Mouse (Mus musculus) forebrain, embryonic 15.5 days (tissue): ENCODE results near the gene Ccnd2. TPM values are rescaled to one million over a fixed set of nuclear protein-coding genes. Genes with fewer than 3 reads are reported as not detected.

Source experiments
- ATAC-seq: fragments of 200-750 bp; cut with Nextera tagmentation; replicated peaks from 2 replicates; pipeline ENCODE4 v1.8.0; 2017; ENCODE audit warnings: mild to moderate bottlenecking, moderate TSS enrichment, moderate library complexity
- H3K27ac ChIP-seq: fragments of 300-500 bp; sonication (generic); replicated peaks from 2 replicates; pipeline ENCODE4 v1.5.1; 2015; ENCODE audit warnings: mild to moderate bottlenecking, inconsistent platforms
- H3K27me3 ChIP-seq: fragments of 300-500 bp; sonication (generic); 2 replicates; pipeline ENCODE4 v1.6.1; 2015; ENCODE audit warnings: inconsistent platforms
- H3K36me3 ChIP-seq: fragments of 300-500 bp; sonication (generic); 2 replicates; pipeline ENCODE4 v1.6.1; 2015; ENCODE audit warnings: mild to moderate bottlenecking, inconsistent platforms
- H3K4me1 ChIP-seq: fragments of 300-500 bp; sonication (generic); 2 replicates; pipeline ENCODE4 v1.6.1; 2015; ENCODE audit warnings: inconsistent platforms
- H3K4me2 ChIP-seq: fragments of 300-500 bp; sonication (generic); replicated peaks from 2 replicates; pipeline ENCODE4 v1.6.1; 2015; ENCODE audit warnings: mild to moderate bottlenecking, inconsistent platforms
- H3K4me3 ChIP-seq: fragments of 300-500 bp; sonication (generic); 2 replicates; pipeline ENCODE4 v1.5.1; 2015; ENCODE audit warnings: mild to moderate bottlenecking, inconsistent platforms
- H3K9ac ChIP-seq: fragments of 300-500 bp; sonication (generic); replicated peaks from 2 replicates; pipeline ENCODE4 v1.6.1; 2015; ENCODE audit warnings: mild to moderate bottlenecking, inconsistent platforms
- H3K9me3 ChIP-seq: fragments of 300-500 bp; sonication (generic); 2 replicates; pipeline ENCODE4 v1.6.1; 2016; ENCODE audit warnings: inconsistent platforms
- WGBS: fragments of 180-500 bp; shearing (Covaris S2); methylation state at CpG from one replicate; pipeline ENCODE4 v1.1.7; 2015; ENCODE audit warnings: mixed read lengths; 5-methylcytosine and 5-hydroxymethylcytosine counted together
- polyA plus RNA-seq: library from polyadenylated mRNA; unstranded; fragments of >200 nt; fragmentation: Nextera tagmentation; extraction: Ambion mirVana; gene quantifications from 2 replicates; pipeline ENCODE4 v1.2.1, GENCODE M21; 2015

Gene Ccnd2
- polyA plus RNA-seq, 1 experiment from 2014 or later = 1,282 TPM

DNA sequence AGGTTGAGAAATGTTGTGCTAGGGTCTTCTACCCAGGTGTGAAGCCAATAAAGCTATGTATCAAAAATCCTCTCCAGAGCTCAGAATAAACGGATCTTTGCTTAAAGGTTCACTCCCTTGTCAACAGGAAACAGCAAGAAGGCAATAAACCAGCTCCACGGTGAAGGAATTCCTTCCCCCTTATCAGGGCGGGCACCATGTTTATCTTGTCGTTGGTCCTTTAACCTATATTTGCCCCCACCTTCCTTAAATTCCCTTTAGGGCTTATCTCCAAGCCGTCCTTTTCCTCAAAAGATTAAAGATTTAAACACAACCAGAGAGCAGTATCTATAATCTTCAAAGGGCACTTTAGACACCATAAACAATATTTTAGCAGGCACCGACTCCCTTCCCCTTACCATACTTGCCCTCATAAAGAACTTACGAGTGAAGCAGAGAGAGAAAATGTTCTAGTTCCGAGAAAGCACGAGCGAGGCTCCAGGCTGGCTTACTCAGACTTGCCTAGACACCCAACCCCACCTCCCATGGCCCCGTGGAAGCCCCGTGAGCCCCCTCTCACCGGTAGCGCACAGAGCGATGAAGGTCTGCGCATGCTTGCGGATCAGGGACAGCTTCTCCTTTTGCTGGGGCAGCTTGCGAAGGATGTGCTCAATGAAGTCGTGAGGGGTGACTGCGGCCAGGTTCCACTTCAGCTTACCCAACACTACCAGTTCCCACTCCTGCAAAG, 6.4 kb downstream of the Ccnd2 start:
- 85% methylated on average over 20 of the region's 20 CpGs for WGBS
- Histone ChIP-seq H3K36me3 (no peaks in the 10 kb centered on the region), H3K4me1 (peaks cover 64% of the 10 kb centered on the region), H3K9ac (no peak overlapping the region), H3K4me3 (no peak overlapping the region), H3K27me3 (no peaks in the 10 kb centered on the region), H3K27ac (no peak overlapping the region), H3K9me3 (no peaks in the 10 kb centered on the region), H3K4me2 (no peak overlapping the region)
- no peak for ATAC-seq

DNA sequence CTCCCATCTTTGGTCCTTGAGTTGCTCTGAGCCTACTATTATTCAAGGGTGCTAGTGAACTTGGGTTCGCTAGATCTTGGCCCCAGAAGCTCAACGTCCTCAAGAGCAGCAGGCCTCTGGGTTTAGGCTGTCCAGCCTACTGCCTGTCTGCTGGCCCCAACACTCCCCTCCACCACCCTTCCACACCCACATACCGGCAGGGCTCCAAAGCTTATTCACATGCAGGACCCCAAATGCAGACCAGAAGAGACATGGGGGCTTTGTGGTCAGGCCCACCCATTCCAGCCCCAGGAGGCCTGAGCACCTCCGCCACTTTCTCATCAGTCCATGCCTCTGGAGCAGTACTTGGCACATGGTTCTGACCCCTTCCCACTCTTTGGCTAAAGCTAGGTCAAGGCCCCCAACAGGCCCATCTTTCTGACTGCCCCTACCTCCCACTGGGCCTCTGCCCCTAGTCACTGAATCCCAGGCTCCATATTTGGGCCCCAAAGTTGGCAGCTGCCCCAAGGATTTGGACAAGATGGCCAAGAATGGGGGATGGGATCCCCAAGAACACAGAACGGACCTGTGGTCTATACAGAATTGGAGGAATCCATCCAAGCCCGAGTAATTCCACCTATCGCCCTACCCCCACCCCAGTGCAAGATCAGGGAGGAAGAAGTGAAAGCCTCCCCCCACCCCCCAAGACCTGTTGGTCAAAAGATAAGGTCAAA, 8.3 kb downstream of the Ccnd2 start:
- WGBS = 69% methylated on average over 7 of the region's 7 CpGs
- H3K4me1 ChIP-seq = peaks cover 51% of the 10 kb centered on the region
- H3K27me3 ChIP-seq = no peaks in the 10 kb centered on the region
- H3K4me2 ChIP-seq = no peak overlapping the region
- no peak for ATAC-seq
- H3K9ac ChIP-seq = no peak overlapping the region
- no peak overlapping the region for H3K4me3 ChIP-seq
- H3K36me3 ChIP-seq = no peaks in the 10 kb centered on the region
- H3K27ac ChIP-seq = 0 out of 2 replicates have a peak overlapping the region, but pooled peaks have one; percentile 44
- no peaks in the 10 kb centered on the region for H3K9me3 ChIP-seq

DNA sequence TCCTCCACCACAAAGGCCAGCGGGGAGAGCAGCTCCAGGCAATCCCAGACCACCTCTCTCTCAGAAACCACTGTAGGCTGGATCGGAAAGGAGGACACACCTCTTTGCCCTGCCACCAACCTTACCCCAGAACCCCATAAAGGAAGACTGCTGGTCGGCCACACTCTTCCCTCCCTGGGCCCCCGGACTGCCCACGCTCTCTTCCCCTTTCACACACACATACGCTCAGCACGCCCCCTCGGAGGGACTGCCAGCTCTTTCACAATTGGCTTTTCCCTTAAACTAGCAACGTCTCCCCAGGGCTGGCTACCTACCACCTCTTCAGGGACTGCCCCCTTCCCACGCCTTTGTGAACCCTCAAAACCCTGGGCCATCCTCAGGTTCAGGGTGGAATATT, 8.9 kb downstream of the Ccnd2 start:
- 71% methylated on average over 10 of the region's 10 CpGs for WGBS
- Histone ChIP-seq H3K27ac (peak overlapping the region; percentile 44; the same call in 1 of the 2 replicates), H3K4me1 (peaks cover 46% of the 10 kb centered on the region), H3K27me3 (no peaks in the 10 kb centered on the region), H3K4me3 (no peak overlapping the region), H3K4me2 (no peak overlapping the region), H3K36me3 (no peaks in the 10 kb centered on the region), H3K9ac (no peak overlapping the region), H3K9me3 (no peaks in the 10 kb centered on the region)
- no peak for ATAC-seq

DNA sequence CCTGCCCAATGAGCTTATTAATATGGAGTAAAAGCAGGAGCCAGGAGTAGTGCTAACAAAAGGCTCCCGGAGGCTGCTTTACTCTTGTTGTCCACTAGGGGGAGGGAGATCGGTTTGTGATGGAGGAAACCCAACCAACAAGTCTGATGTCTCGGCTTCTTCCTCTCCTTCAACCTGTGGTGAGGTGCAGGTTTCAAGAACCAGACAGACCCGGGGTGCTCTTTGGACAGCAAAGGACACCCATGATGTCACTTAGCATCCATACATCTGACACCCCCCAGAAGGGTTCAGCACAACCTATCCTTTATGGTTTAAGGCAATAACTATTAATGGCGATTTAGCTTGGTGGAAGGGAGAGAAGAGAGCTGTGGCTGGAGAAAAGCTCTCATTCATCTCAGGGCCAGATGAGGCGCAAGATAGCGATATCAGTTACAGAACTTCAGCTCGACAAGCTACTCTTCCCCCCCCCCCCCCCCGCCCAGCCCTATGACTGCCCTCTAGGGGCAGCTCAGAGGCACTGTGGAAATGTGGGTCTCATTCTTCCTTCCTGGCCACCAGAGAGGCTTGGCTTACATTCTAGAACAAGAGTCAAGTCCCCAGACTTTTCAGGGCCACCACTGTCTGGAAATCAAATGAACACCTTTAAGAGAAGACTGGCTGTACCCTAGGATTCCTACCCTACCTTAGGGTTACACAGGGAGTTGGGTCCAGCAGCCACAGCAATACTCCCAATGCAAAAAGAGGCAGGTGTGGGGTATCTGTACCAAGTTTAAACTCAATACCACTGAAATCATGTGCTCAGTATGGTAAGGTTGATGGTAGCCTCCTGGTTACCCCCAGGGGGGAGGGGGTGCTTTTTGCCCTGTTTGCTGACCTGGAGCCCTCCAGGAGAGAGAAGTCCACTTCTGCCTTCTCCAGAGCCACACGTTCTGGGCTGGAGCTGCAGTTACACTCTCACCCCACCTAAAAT, 9.6 kb downstream of the Ccnd2 start:
- no peak overlapping the region for H3K9ac ChIP-seq
- H3K4me2 ChIP-seq = peak overlapping the region; percentile 26; the same call in 1 of the 2 replicates
- peak overlapping the region; percentile 44 for H3K27ac ChIP-seq
- peaks cover 1% of the 10 kb centered on the region; the same call in 1 of the 2 replicates for H3K36me3 ChIP-seq
- H3K27me3 ChIP-seq = no peaks in the 10 kb centered on the region
- 23% methylated on average over 9 of the region's 10 CpGs for WGBS
- peak overlapping the region; percentile 16 for H3K4me3 ChIP-seq
- no peaks in the 10 kb centered on the region for H3K9me3 ChIP-seq
- peak; percentile 59 for ATAC-seq
- H3K4me1 ChIP-seq = peaks cover 42% of the 10 kb centered on the region

DNA sequence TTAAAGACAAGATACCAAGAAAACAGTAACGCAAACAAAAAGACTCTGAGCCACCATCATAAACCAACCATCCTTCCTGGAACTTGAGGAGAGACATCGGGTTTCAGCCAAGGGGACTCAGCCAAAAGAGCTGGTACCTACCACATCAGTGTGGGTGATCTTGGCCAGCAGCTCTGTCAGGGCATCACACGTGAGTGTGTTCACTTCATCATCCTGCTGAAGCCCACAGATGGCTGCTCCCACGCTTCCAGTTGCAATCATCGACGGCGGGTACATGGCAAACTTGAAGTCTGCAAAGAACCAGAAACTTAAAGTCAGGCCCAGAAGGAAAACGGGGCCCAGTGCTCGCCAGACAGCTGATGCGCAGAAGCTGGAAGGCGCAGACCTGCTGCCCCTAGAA, 13.0 kb downstream of the Ccnd2 start:
- H3K4me1 ChIP-seq = peaks cover 31% of the 10 kb centered on the region
- peaks cover 5% of the 10 kb centered on the region; the same call in 1 of the 2 replicates for H3K36me3 ChIP-seq
- no peak overlapping the region for H3K27ac ChIP-seq
- no peak overlapping the region for H3K4me2 ChIP-seq
- H3K4me3 ChIP-seq = no peak overlapping the region
- H3K9me3 ChIP-seq = no peaks in the 10 kb centered on the region
- no peaks in the 10 kb centered on the region for H3K27me3 ChIP-seq
- no peak overlapping the region for H3K9ac ChIP-seq
- WGBS = 93% methylated on average over 11 of the region's 11 CpGs
- no peak for ATAC-seq

DNA sequence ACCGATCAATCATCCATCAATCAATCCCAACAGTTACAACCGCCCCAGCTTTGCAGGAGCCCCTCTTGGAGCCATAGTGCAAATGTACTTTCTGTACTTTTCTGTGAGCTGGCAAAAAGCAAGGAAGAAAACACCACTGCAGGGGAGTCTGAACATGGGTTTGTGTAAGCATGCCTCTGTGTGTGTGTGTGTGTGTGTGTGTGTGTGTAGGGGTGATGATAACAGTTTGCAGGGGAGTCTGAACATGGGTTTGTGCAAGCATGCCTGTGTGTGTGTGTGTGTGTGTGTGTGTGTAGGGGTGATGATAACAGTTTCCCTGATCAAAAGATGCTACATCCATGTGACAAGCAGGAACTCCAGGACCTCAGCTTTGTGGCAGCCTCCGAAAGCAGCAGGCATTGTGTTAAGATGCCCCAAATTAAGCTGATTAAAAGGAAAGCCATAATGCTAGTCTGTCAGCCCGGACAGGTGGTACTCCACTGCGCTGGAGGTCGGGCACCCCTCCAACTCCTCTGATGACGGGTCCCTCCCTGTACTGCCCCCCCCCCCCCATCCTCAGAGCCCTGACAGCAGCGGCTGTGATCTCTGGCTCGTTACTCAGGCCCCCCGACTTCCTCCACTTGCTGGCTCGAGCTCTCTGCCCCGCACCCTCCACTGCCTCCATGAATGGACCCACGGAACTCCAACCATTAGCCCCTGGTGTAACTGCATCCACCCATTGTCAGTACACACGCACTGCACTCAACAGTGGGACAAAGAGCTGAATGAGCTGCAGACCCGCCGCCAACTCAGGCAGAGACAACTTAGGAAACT, 18.4 kb downstream of the Ccnd2 start:
- Histone ChIP-seq H3K4me3 (peak overlapping the region; percentile 27), H3K27me3 (no peaks in the 10 kb centered on the region), H3K4me2 (peak overlapping the region; percentile 43), H3K36me3 (peaks cover 9% of the 10 kb centered on the region; the same call in 1 of the 2 replicates), H3K9me3 (no peaks in the 10 kb centered on the region), H3K27ac (peak overlapping the region; percentile 77), H3K4me1 (peaks cover 52% of the 10 kb centered on the region), H3K9ac (peak overlapping the region; percentile 28)
- ATAC-seq = peak; percentile 92
- WGBS = 17% methylated on average over 16 of the region's 16 CpGs

DNA sequence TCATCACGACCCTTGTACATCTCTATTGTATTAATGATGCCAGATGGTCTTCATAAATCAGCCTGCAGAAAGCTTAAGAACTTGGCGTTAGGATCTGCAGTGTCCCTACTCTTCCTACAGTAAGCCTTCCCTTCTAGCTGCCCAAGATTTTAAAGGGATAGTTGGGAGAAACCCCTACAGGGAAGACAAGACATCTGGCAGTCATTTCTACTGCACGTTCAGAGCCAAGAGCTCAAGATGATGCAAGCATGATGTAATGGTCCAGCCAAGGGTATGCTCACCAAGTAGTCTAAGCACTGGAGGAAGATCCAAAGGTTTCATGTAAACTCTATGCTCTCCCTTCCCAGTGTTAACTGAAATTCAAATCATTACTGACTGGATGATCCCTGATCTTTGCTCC, 19.3 kb downstream of the Ccnd2 start:
- Histone ChIP-seq H3K27ac (peak overlapping the region; percentile 77), H3K27me3 (no peaks in the 10 kb centered on the region), H3K9ac (no peak overlapping the region), H3K4me3 (no peak overlapping the region), H3K9me3 (no peaks in the 10 kb centered on the region), H3K36me3 (peaks cover 15% of the 10 kb centered on the region), H3K4me1 (peaks cover 52% of the 10 kb centered on the region), H3K4me2 (no peak overlapping the region)
- ATAC-seq = no peak
- 53% methylated on average over 3 of the region's 3 CpGs for WGBS

DNA sequence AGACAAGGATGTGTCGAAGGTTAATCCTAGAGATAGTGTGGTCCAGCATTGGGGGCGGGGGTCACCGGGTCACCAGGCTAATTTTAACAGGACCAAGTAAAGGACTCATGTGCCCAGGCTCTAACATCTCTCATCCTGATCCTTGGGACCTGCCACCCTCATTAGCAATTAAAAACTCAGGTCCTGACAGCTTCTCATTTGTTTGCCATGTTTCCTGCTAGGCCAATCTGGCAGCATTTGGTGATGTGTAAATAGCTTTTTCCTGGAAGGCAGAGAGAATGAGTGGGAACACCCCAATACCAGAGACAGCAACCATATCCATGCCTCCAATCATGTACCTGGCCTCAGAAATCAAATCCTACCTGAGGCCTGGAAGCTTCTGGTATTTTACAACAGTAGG, 20.0 kb downstream of the Ccnd2 start:
- Histone ChIP-seq H3K27me3 (no peaks in the 10 kb centered on the region), H3K36me3 (peaks cover 16% of the 10 kb centered on the region), H3K4me1 (peaks cover 52% of the 10 kb centered on the region), H3K4me3 (no peak overlapping the region), H3K4me2 (no peak overlapping the region), H3K27ac (peak overlapping the region; percentile 77), H3K9me3 (no peaks in the 10 kb centered on the region), H3K9ac (no peak overlapping the region)
- no peak for ATAC-seq
- WGBS = 79% methylated on average over 3 of the region's 3 CpGs

DNA sequence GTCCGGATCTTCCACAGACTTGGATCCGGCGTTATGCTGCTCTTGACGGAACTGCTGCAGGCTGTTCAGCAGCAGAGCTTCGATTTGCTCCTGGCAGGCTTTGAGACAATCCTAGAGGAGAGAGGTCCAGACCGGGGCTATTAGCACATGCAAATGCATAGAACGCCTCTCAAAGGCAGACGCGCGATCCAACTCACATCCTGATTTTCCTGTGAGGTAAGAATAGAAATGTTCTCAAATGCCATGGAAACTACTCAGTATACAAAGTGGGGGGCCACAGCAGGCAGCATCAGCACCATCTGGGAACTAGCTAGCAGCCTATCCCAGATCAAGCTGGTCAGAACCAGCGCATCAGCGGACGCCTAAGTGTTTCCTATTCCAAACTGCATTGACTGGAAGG, 21.6 kb downstream of the Ccnd2 start:
- no peak overlapping the region for H3K9ac ChIP-seq
- 36% methylated on average over 13 of the region's 13 CpGs for WGBS
- H3K4me1 ChIP-seq = peaks cover 52% of the 10 kb centered on the region
- H3K4me3 ChIP-seq = no peak overlapping the region
- no peaks in the 10 kb centered on the region for H3K27me3 ChIP-seq
- H3K36me3 ChIP-seq = peaks cover 19% of the 10 kb centered on the region
- ATAC-seq = peak; percentile 45
- H3K27ac ChIP-seq = peak overlapping the region; percentile 67
- no peaks in the 10 kb centered on the region for H3K9me3 ChIP-seq
- no peak overlapping the region for H3K4me2 ChIP-seq

DNA sequence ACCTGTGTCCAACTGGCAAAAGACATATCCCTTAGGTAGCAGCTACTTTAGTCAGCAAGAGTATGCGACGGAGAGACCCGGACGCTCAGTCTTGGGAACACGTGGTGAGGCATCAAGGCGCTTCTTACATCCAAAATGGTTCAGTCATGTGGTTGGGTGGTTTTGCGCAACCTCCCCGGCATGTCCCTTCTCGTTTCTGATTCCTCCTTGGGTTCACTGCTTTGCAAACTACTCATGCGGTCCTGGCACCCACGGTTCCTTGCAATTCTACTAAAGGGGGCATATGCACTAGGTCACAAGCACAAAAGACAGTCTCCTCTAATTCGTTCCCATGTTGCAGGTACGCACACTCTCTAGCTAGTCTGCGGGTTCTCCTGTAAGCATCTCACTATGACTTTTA, 22.3 kb downstream of the Ccnd2 start:
- peaks cover 45% of the 10 kb centered on the region for H3K4me1 ChIP-seq
- no peak overlapping the region for H3K4me2 ChIP-seq
- H3K27ac ChIP-seq = peak overlapping the region; percentile 67
- WGBS = 92% methylated on average over 14 of the region's 14 CpGs
- H3K27me3 ChIP-seq = no peaks in the 10 kb centered on the region
- H3K9me3 ChIP-seq = no peaks in the 10 kb centered on the region
- H3K4me3 ChIP-seq = no peak overlapping the region
- no peak overlapping the region for H3K9ac ChIP-seq
- no peak for ATAC-seq
- peaks cover 19% of the 10 kb centered on the region for H3K36me3 ChIP-seq

DNA sequence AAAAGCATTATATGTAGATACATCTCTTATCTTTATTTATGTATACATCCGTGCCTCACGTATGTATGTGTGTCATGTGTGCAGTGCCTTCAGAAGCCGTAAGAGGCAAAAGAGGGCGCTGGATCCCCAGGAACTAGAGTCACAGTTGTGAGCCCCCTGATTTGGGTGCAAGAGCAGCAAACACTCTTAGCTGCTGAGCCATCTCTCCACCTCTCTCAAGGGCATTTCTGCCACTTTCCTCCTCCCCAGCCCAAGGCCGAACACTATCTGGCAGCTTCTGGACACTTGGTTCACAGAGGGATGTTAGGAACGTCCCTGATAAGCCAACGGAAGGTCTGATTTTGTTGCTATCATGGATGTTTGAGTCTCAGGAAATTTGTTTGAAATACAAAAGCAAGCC, 28.5 kb downstream of the Ccnd2 start:
- Histone ChIP-seq H3K4me2 (no peak overlapping the region), H3K4me3 (no peak overlapping the region), H3K9me3 (no peaks in the 10 kb centered on the region), H3K9ac (no peak overlapping the region), H3K27ac (no peak overlapping the region), H3K36me3 (peaks cover 15% of the 10 kb centered on the region), H3K4me1 (no peaks in the 10 kb centered on the region), H3K27me3 (no peaks in the 10 kb centered on the region)
- ATAC-seq = no peak
- 88% methylated on average over 7 of the region's 7 CpGs for WGBS
